Mouse (Mus musculus) liver, adult 2 months (tissue): Measurements from ENCODE around the gene C6. TPM values are rescaled to one million over a fixed set of nuclear protein-coding genes. Genes with fewer than 3 reads are reported as not detected.

Source experiments
- DNase-seq: peaks from one replicate; pipeline ENCODE4 v3.0.0-alpha.2; 2011; ENCODE audit warnings: low read depth, low spot score; ENCODE audit errors: extremely low read depth
- H3K27ac ChIP-seq: fragments of 200-500 bp; replicated peaks from 2 replicates; pipeline ENCODE4 v1.5.1; 2012; ENCODE audit warnings: low read depth, mild to moderate bottlenecking, control low read depth, inconsistent platforms, low read length; ENCODE audit not compliant: insufficient read depth
- H3K27me3 ChIP-seq: fragments of 200-500 bp; 2 replicates; pipeline ENCODE4 v1.6.1; 2012; ENCODE audit warnings: mild to moderate bottlenecking, moderate library complexity, low read length, inconsistent platforms; ENCODE audit not compliant: control insufficient read depth, insufficient read depth
- H3K36me3 ChIP-seq: fragments of 200-500 bp; 2 replicates; pipeline ENCODE4 v1.6.1; 2012; ENCODE audit warnings: low read length, inconsistent platforms; ENCODE audit not compliant: control insufficient read depth, insufficient read depth
- H3K4me1 ChIP-seq: fragments of 200-500 bp; 2 replicates; pipeline ENCODE4 v1.6.1; 2011; ENCODE audit warnings: low read length; ENCODE audit not compliant: control insufficient read depth, insufficient read depth
- H3K4me3 ChIP-seq: fragments of 200-500 bp; 2 replicates; pipeline ENCODE4 v1.5.1; 2011; ENCODE audit warnings: low read depth, mild to moderate bottlenecking, control low read depth, low read length, moderate library complexity; ENCODE audit not compliant: insufficient read depth
- H3K79me2 ChIP-seq: fragments of 200-500 bp; 2 replicates; pipeline ENCODE4 v1.6.1; 2012; ENCODE audit warnings: inconsistent platforms, mild to moderate bottlenecking, low read length, moderate library complexity; ENCODE audit not compliant: control insufficient read depth, insufficient read depth
- H3K9ac ChIP-seq: fragments of 200-500 bp; 2 replicates; pipeline ENCODE4 v1.6.1; 2012; ENCODE audit warnings: low read depth, mild to moderate bottlenecking, control low read depth, inconsistent platforms, low read length
- CTCF ChIP-seq: fragments of 200-500 bp; IDR thresholded peaks from 2 replicates; pipeline ENCODE4 v1.5.1; 2011; ENCODE audit warnings: low read depth, low read length, control low read depth
- POLR2A ChIP-seq: fragments of 200-500 bp; IDR thresholded peaks from 2 replicates; pipeline ENCODE4 v1.6.1; 2011; ENCODE audit warnings: low read length, control low read depth; ENCODE audit not compliant: insufficient read depth; ENCODE audit errors: extremely low read depth
- WGBS: fragments of 180-500 bp; shearing (Covaris S2); methylation state at CpG from one replicate; pipeline ENCODE4 v1.1.7; 2018; 5-methylcytosine and 5-hydroxymethylcytosine counted together
- polyA plus RNA-seq: library from polyadenylated mRNA; depleted of rRNA; stranded (reverse); fragments of >200 nt; gene quantifications from 2 replicates; pipeline ENCODE4 v1.2.3, GENCODE M21; 2012; rRNA removed
- total RNA-seq: library from RNA; depleted of rRNA; stranded (reverse); fragments of >200 nt; gene quantifications from 2 replicates; pipeline ENCODE4 v1.2.3, GENCODE M21; 2014; rRNA removed

C6 gene
- total RNA-seq (10.9 and 14.7 TPM in 2 replicates), polyA plus RNA-seq (3.1 and 6.2 TPM in 2 replicates)

GRCm38 (mm10) chr15:4726830-4727310 is at the start of gene C6:
Gene C6 (plus strand): TSS chr15:4727175.
- 23% methylated on average over 9 of the region's 9 CpGs for WGBS
- Histone ChIP-seq H3K27me3 (no peaks in the 10 kb centered on the region), H3K9ac (peak within 1 kb of the TSS; percentile 89), H3K4me1 (peaks cover 11% of the 10 kb centered on the region; the same call in 1 of the 2 replicates), H3K4me3 (peak within 1 kb of the TSS; percentile 81), H3K36me3 (peaks cover 18% of the 10 kb centered on the region), H3K27ac (peak within 1 kb of the TSS; percentile 89), H3K79me2 (no peaks in the 10 kb centered on the region; the same call in 1 of the 2 replicates)
- TF ChIP-seq CTCF (no peak), POLR2A (no peak)
- peak; percentile 98 for DNase-seq

GRCm38 (mm10) chr15:4697604-4698003 is 29.4 kb upstream of the C6 start:
- 81% methylated on average over 4 of the region's 4 CpGs for WGBS
- no peak for DNase-seq
- Histone ChIP-seq H3K36me3 (no peaks in the 10 kb centered on the region), H3K9ac (no peak overlapping the region), H3K79me2 (no peaks in the 10 kb centered on the region), H3K4me1 (no peaks in the 10 kb centered on the region), H3K27ac (no peak overlapping the region), H3K4me3 (no peak overlapping the region), H3K27me3 (no peaks in the 10 kb centered on the region)
- TF ChIP-seq CTCF (no peak), POLR2A (no peak)

- Histone ChIP-seq H3K27ac (no peak overlapping the region), H3K36me3 (peaks cover 67% of the 10 kb centered on the region), H3K79me2 (no peaks in the 10 kb centered on the region), H3K4me3 (no peak overlapping the region), H3K4me1 (peaks cover 3% of the 10 kb centered on the region), H3K27me3 (no peaks in the 10 kb centered on the region), H3K9ac (no peak overlapping the region)
- peak; percentile 71 for DNase-seq
- WGBS = 89% methylated on average over 1 of the region's 1 CpGs
- TF ChIP-seq POLR2A (no peak), CTCF (no peak)
Observed at GRCm38 (mm10) chr15:4734150-4734549, 7.2 kb downstream of the C6 start.

GRCm38 (mm10) chr15:4734996-4735609 is 8.1 kb downstream of the C6 start:
- peaks cover 70% of the 10 kb centered on the region for H3K36me3 ChIP-seq
- WGBS = 83% methylated on average over 2 of the region's 2 CpGs
- H3K9ac ChIP-seq = no peak overlapping the region
- H3K27ac ChIP-seq = no peak overlapping the region
- no peak for DNase-seq
- peaks cover 3% of the 10 kb centered on the region for H3K4me1 ChIP-seq
- no peaks in the 10 kb centered on the region for H3K79me2 ChIP-seq
- H3K4me3 ChIP-seq = no peak overlapping the region
- H3K27me3 ChIP-seq = no peaks in the 10 kb centered on the region
- no peak for TF ChIP-seq CTCF
- TF ChIP-seq POLR2A = no peak

GRCm38 (mm10) chr15:4747656-4748055 is 20.7 kb downstream of the C6 start:
- Histone ChIP-seq H3K36me3 (peaks cover 24% of the 10 kb centered on the region), H3K27ac (no peak overlapping the region), H3K9ac (no peak overlapping the region), H3K27me3 (no peaks in the 10 kb centered on the region), H3K4me3 (no peak overlapping the region), H3K4me1 (no peaks in the 10 kb centered on the region), H3K79me2 (no peaks in the 10 kb centered on the region)
- TF ChIP-seq POLR2A (no peak), CTCF (no peak)
- WGBS = 89% methylated on average over 3 of the region's 3 CpGs
- DNase-seq = no peak

- Histone ChIP-seq H3K79me2 (no peaks in the 10 kb centered on the region), H3K27me3 (no peaks in the 10 kb centered on the region), H3K36me3 (peaks cover 58% of the 10 kb centered on the region), H3K4me3 (no peak overlapping the region), H3K9ac (no peak overlapping the region), H3K4me1 (no peaks in the 10 kb centered on the region), H3K27ac (no peak overlapping the region)
- no peak for TF ChIP-seq POLR2A
- no peak for TF ChIP-seq CTCF
- DNase-seq = no peak
- WGBS = 62% methylated on average over 3 of the region's 3 CpGs
Observed at GRCm38 (mm10) chr15:4790378-4790777, 63.4 kb downstream of the C6 start.
